Mouse (Mus musculus): Measurements from ENCODE around the gene Ptcd2. TPM values are rescaled to one million over a fixed set of nuclear protein-coding genes. Genes with fewer than 3 reads are reported as not detected.

Ptcd2 gene
- polyA plus RNA-seq (2012; rRNA removed): 10.3 and 10.8 TPM in 2 replicates

GRCm38 (mm10) chr13:99344599-99345575 lies at the start of gene Ptcd2, which contains the start of gene Mrps27:
Gene Ptcd2 (minus strand): TSS chr13:99344705.
Gene Mrps27 (plus strand): TSS chr13:99344786.

Other genes with a start within 250 kb of the Ptcd2 start
- 1.4 and 1.5 TPM in 2 replicates for gene Zfp366, start 159.9 kb downstream of the Ptcd2 start, polyA plus RNA-seq (2012; rRNA removed)
- gene Mrps27, start 81 bp upstream of the Ptcd2 start, polyA plus RNA-seq (2012; rRNA removed): 20.6 and 22.0 TPM in 2 replicates
- gene Map1b, start 171.8 kb upstream of the Ptcd2 start, polyA plus RNA-seq (2012; rRNA removed): 8.2 and 9.3 TPM in 2 replicates